Mouse (Mus musculus) MEL (cell line): ENCODE results near the gene Trim14.
"Not testable (repeated sequence)": the region's sequence is repeated elsewhere in the genome, so short reads cannot be mapped to it uniquely, and the experiment has no call there.

Experiments used
- CTCF ChIP-seq, 3 experiments: IDR thresholded peaks in 2 of 3; conservative IDR thresholded peaks in 1 of 3; 2 replicates each; pipeline ENCODE4 v1.5.1; 2011 to 2012; ENCODE audit warnings: low read length in 3 of 3, low read depth in 2 of 3, mild to moderate bottlenecking in 2 of 3, improper control_type of control experiment in 1 of 3, inconsistent platforms in 1 of 3, mixed read lengths in 1 of 3, moderate library complexity in 1 of 3; ENCODE audit not compliant: control insufficient read depth in 1 of 3, insufficient read depth in 1 of 3, poor library complexity in 1 of 3, severe bottlenecking in 1 of 3
- HCFC1 ChIP-seq: IDR thresholded peaks from 2 replicates; pipeline ENCODE4 v1.6.1; 2012; ENCODE audit warnings: low read depth, mild to moderate bottlenecking, inconsistent platforms, low read length, improper control_type of control experiment, moderate library complexity

GRCm38 (mm10) chr4:46580799-46581243 lies 44.9 kb upstream of the Trim14 start:
- TF ChIP-seq HCFC1; CTCF (IDR thresholded peaks at IDR 0.05 in 2 of 3, conservative IDR thresholded peaks at IDR 0.05 in 1 of 3; ENCODE audit: control insufficient read depth in 1 of 3, insufficient read depth in 1 of 3, low read depth in 2 of 3, low read length in 3 of 3, poor library complexity in 1 of 3, severe bottlenecking in 1 of 3): not testable (repeated sequence)
